Mouse (Mus musculus) liver, embryonic 13.5 days (tissue): ENCODE measurements around the gene Afap1l2. TPM values are rescaled to one million over a fixed set of nuclear protein-coding genes. Genes with fewer than 3 reads are reported as not detected.

Source experiments
- ATAC-seq: fragments of 200-750 bp; cut with Nextera tagmentation; 2 replicates; pipeline ENCODE4 v1.8.0; 2017; ENCODE audit warnings: low read depth, mild to moderate bottlenecking, moderate number of reproducible peaks, moderate library complexity
- DNase-seq: peaks from one replicate; pipeline ENCODE4 v3.0.0; 2022
- H3K27ac ChIP-seq: fragments of 300-500 bp; sonication (generic); 2 replicates; pipeline ENCODE4 v1.5.1; 2015; ENCODE audit warnings: moderate library complexity, mild to moderate bottlenecking, inconsistent platforms
- H3K27me3 ChIP-seq: fragments of 300-500 bp; sonication (generic); 2 replicates; pipeline ENCODE4 v1.6.1; 2015; ENCODE audit warnings: mild to moderate bottlenecking, inconsistent platforms
- H3K36me3 ChIP-seq: fragments of 300-500 bp; sonication (generic); 2 replicates; pipeline ENCODE4 v1.6.1; 2015; ENCODE audit warnings: mild to moderate bottlenecking, inconsistent platforms
- H3K4me1 ChIP-seq: fragments of 300-500 bp; sonication (generic); replicated peaks from 2 replicates; pipeline ENCODE4 v1.6.1; 2015; ENCODE audit warnings: inconsistent platforms
- H3K4me2 ChIP-seq: fragments of 300-500 bp; sonication (generic); 2 replicates; pipeline ENCODE4 v1.6.1; 2015; ENCODE audit warnings: inconsistent platforms, mild to moderate bottlenecking, moderate library complexity
- H3K4me3 ChIP-seq: fragments of 300-500 bp; sonication (generic); replicated peaks from 2 replicates; pipeline ENCODE4 v1.5.1; 2015; ENCODE audit warnings: mild to moderate bottlenecking, inconsistent platforms
- H3K9ac ChIP-seq: fragments of 300-500 bp; sonication (generic); 2 replicates; pipeline ENCODE4 v1.6.1; 2015; ENCODE audit warnings: mild to moderate bottlenecking, inconsistent platforms
- H3K9me3 ChIP-seq: fragments of 300-500 bp; sonication (generic); replicated peaks from 2 replicates; pipeline ENCODE4 v1.6.1; 2016; ENCODE audit warnings: inconsistent platforms
- WGBS: fragments of 180-500 bp; shearing (Covaris S2); methylation state at CpG from one replicate; pipeline ENCODE4 v1.1.7; 2015; ENCODE audit not compliant: insufficient replicate concordance; 5-methylcytosine and 5-hydroxymethylcytosine counted together
- polyA plus RNA-seq: library from polyadenylated mRNA; unstranded; fragments of >200 nt; fragmentation: Nextera tagmentation; extraction: Ambion mirVana; gene quantifications from 2 replicates; pipeline ENCODE4 v1.2.1, GENCODE M21; 2015

Gene Afap1l2
- polyA plus RNA-seq, 1 experiment from 2014 or later: 0.96 TPM

DNA sequence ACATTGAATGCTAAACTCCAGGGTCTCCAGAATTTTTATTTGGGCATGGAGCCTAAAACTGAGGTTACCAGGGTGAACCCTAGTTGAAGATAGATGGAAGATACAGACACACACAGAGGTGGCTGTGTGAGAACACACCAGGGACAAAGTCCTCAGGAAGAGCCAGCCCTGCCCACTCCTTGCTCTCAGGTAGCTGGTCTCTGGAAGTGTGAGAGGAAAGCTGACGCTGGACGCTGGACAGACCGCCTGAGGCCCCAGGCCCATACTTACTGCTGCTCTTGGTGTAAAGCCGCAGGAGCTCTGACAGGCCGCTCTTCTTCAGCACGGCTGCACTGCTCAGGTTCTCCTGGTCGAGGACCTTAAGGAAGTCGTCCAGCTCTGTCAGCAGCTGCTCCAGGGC is 58.2 kb downstream of the Afap1l2 start:
- DNase-seq (no peak), ATAC-seq (no peak)
- Histone ChIP-seq H3K27me3 (no peaks in the 10 kb centered on the region), H3K9ac (no peak overlapping the region), H3K27ac (no peak overlapping the region), H3K36me3 (no peaks in the 10 kb centered on the region), H3K4me1 (no peaks in the 10 kb centered on the region), H3K9me3 (no peaks in the 10 kb centered on the region), H3K4me2 (no peak overlapping the region), H3K4me3 (no peak overlapping the region)
- 69% methylated on average over 8 of the region's 8 CpGs for WGBS

- Histone ChIP-seq H3K4me1 (no peaks in the 10 kb centered on the region), H3K36me3 (no peaks in the 10 kb centered on the region), H3K27ac (no peak overlapping the region), H3K4me2 (no peak overlapping the region), H3K4me3 (no peak overlapping the region), H3K9me3 (no peaks in the 10 kb centered on the region), H3K27me3 (no peaks in the 10 kb centered on the region), H3K9ac (no peak overlapping the region)
- DNase-seq: no peak
- ATAC-seq: no peak
- WGBS: 52% methylated on average over 6 of the region's 6 CpGs
Observed at GRCm38 (mm10) chr19:56947971-56948610, 59.9 kb downstream of the Afap1l2 start.

DNA sequence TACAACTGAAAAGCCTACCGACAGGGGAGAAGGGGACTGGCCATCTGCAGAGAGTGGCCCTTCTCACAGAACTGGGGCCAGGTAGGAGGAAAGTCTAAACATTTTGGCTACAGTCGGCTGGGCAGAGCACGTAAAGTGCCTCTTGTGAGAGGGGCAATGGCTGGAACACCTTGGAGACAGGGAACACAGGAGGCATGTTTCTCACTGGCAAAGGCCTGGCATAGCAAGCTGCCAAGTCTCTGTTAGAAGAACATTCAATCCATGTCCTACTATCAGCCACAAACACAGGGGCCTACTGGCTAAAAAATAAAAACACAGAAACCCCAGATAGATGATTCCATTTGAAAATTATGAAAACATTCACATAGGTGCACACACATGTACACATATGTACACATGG is 61.3 kb downstream of the Afap1l2 start:
- H3K27ac ChIP-seq: no peak overlapping the region
- no peaks in the 10 kb centered on the region for H3K4me1 ChIP-seq
- H3K4me3 ChIP-seq: no peak overlapping the region
- H3K4me2 ChIP-seq: no peak overlapping the region
- WGBS: 78% methylated on average over 3 of the region's 3 CpGs
- no peaks in the 10 kb centered on the region for H3K36me3 ChIP-seq
- no peak for DNase-seq
- H3K9ac ChIP-seq: no peak overlapping the region
- ATAC-seq: no peak
- H3K9me3 ChIP-seq: no peaks in the 10 kb centered on the region
- no peaks in the 10 kb centered on the region for H3K27me3 ChIP-seq

GRCm38 (mm10) chr19:56946277-56946676 is 61.8 kb downstream of the Afap1l2 start:
- H3K27me3 ChIP-seq: no peaks in the 10 kb centered on the region
- no peak overlapping the region for H3K4me2 ChIP-seq
- H3K9ac ChIP-seq: no peak overlapping the region
- H3K36me3 ChIP-seq: no peaks in the 10 kb centered on the region
- WGBS: 69% methylated on average over 7 of the region's 7 CpGs
- no peaks in the 10 kb centered on the region for H3K9me3 ChIP-seq
- no peak overlapping the region for H3K27ac ChIP-seq
- DNase-seq (no peak), ATAC-seq (no peak)
- no peaks in the 10 kb centered on the region for H3K4me1 ChIP-seq
- H3K4me3 ChIP-seq: no peak overlapping the region

GRCm38 (mm10) chr19:56945621-56946020 is 62.4 kb downstream of the Afap1l2 start:
- no peaks in the 10 kb centered on the region for H3K4me1 ChIP-seq
- H3K9ac ChIP-seq: no peak overlapping the region
- no peak overlapping the region for H3K27ac ChIP-seq
- H3K4me2 ChIP-seq: no peak overlapping the region
- no peaks in the 10 kb centered on the region for H3K27me3 ChIP-seq
- H3K36me3 ChIP-seq: no peaks in the 10 kb centered on the region
- DNase-seq: no peak
- no peak for ATAC-seq
- H3K4me3 ChIP-seq: no peak overlapping the region
- 74% methylated on average over 2 of the region's 2 CpGs for WGBS
- no peaks in the 10 kb centered on the region for H3K9me3 ChIP-seq

DNA sequence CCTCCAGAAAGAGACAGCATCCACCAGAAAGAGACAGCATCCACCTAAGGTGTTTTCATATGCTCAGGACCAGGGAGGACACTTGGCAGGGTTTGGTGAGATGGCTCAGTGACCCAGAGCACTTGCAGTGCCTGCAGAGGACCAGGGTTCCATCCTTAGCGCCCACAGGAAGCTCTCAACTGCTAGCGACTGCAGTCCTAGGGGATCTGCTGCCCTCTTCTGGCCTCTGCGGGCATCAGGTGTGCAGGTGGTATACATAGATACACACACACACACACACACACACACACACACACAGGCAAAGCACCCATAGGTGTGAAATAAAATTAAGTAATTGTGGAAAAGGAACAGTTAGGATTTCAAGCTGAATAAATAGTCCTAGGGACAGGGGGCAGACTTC is 63.2 kb downstream of the Afap1l2 start:
- Histone ChIP-seq H3K4me1 (no peaks in the 10 kb centered on the region), H3K4me2 (no peak overlapping the region), H3K9ac (no peak overlapping the region), H3K4me3 (no peak overlapping the region), H3K9me3 (no peaks in the 10 kb centered on the region), H3K27me3 (no peaks in the 10 kb centered on the region), H3K36me3 (no peaks in the 10 kb centered on the region), H3K27ac (no peak overlapping the region)
- ATAC-seq (no peak), DNase-seq (no peak)
- WGBS: 79% methylated on average over 3 of the region's 3 CpGs

- Histone ChIP-seq H3K4me2 (no peak overlapping the region), H3K4me1 (no peaks in the 10 kb centered on the region), H3K27ac (no peak overlapping the region), H3K9ac (no peak overlapping the region), H3K9me3 (no peaks in the 10 kb centered on the region), H3K4me3 (no peak overlapping the region), H3K27me3 (no peaks in the 10 kb centered on the region), H3K36me3 (no peaks in the 10 kb centered on the region)
- no peak for DNase-seq
- ATAC-seq: no peak
- WGBS: 48% methylated on average over 9 of the region's 9 CpGs
Observed at GRCm38 (mm10) chr19:56944211-56944610, 63.8 kb downstream of the Afap1l2 start.

- H3K9me3 ChIP-seq: no peaks in the 10 kb centered on the region
- H3K36me3 ChIP-seq: no peaks in the 10 kb centered on the region
- no peak overlapping the region for H3K4me2 ChIP-seq
- 67% methylated on average over 7 of the region's 7 CpGs for WGBS
- H3K9ac ChIP-seq: no peak overlapping the region
- DNase-seq: no peak
- ATAC-seq: no peak
- H3K27me3 ChIP-seq: no peaks in the 10 kb centered on the region
- H3K27ac ChIP-seq: no peak overlapping the region
- no peak overlapping the region for H3K4me3 ChIP-seq
- H3K4me1 ChIP-seq: no peaks in the 10 kb centered on the region
Observed at GRCm38 (mm10) chr19:56942216-56942615, 65.8 kb downstream of the Afap1l2 start.

DNA sequence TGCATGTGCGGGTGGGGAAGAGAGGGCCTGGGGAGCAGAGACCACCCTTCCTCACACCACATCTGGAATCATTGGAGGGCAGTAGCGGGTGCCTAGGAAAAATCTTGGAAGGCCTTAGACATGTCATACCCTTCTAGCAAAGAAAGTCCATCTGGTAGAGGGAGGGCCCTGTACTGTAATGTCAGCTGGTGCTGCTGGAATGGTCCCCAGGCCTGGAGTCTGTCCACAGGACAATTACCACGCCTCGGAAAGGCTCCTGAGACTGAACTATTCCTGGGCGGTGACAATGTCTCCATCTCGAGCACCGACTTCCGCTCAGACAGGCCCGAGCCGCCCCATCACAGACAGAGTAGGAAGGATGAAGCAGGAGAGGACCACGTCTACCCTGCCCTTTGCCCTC is 67.5 kb downstream of the Afap1l2 start:
- H3K36me3 ChIP-seq: no peaks in the 10 kb centered on the region
- H3K4me1 ChIP-seq: no peaks in the 10 kb centered on the region
- H3K9me3 ChIP-seq: no peaks in the 10 kb centered on the region
- H3K4me3 ChIP-seq: no peak overlapping the region
- DNase-seq (no peak), ATAC-seq (no peak)
- no peak overlapping the region for H3K4me2 ChIP-seq
- H3K9ac ChIP-seq: no peak overlapping the region
- H3K27me3 ChIP-seq: no peaks in the 10 kb centered on the region
- no peak overlapping the region for H3K27ac ChIP-seq
- 75% methylated on average over 11 of the region's 11 CpGs for WGBS

- Histone ChIP-seq H3K9me3 (no peaks in the 10 kb centered on the region), H3K36me3 (no peaks in the 10 kb centered on the region), H3K4me3 (no peak overlapping the region), H3K4me1 (no peaks in the 10 kb centered on the region), H3K9ac (no peak overlapping the region), H3K27me3 (no peaks in the 10 kb centered on the region), H3K4me2 (no peak overlapping the region), H3K27ac (no peak overlapping the region)
- WGBS: 64% methylated on average over 9 of the region's 9 CpGs
- no peak for ATAC-seq
- no peak for DNase-seq
Observed at GRCm38 (mm10) chr19:56939826-56940225, 68.2 kb downstream of the Afap1l2 start.

DNA sequence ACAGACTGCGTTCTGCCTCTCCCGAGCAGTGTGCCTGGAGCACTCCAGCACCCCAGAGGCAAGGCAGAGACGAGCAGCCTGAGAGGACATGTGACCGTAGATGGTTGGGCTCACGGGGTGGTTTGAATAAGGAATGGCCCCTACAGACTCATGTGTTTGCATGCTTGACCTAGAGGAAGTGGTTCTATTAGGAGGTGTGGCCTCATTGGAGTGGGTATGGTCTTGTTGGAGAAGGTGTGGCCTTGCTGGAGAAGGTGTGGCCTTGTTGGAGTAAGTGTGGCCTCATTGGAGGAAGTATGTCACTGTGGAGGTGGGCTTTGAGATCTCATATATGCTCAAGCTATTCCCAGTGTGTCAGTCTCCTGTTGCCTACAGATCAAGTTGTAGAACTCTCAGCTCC is 70.1 kb downstream of the Afap1l2 start:
- Histone ChIP-seq H3K9ac (no peak overlapping the region), H3K36me3 (no peaks in the 10 kb centered on the region), H3K9me3 (no peaks in the 10 kb centered on the region), H3K4me1 (no peaks in the 10 kb centered on the region), H3K4me2 (no peak overlapping the region), H3K27ac (no peak overlapping the region), H3K27me3 (no peaks in the 10 kb centered on the region), H3K4me3 (no peak overlapping the region)
- WGBS: 82% methylated on average over 5 of the region's 5 CpGs
- DNase-seq: no peak
- no peak for ATAC-seq

GRCm38 (mm10) chr19:56936253-56936652 is 71.8 kb downstream of the Afap1l2 start:
- Histone ChIP-seq H3K9ac (no peak overlapping the region), H3K27me3 (no peaks in the 10 kb centered on the region), H3K4me2 (no peak overlapping the region), H3K9me3 (no peaks in the 10 kb centered on the region), H3K4me1 (no peaks in the 10 kb centered on the region), H3K36me3 (no peaks in the 10 kb centered on the region), H3K4me3 (no peak overlapping the region), H3K27ac (no peak overlapping the region)
- DNase-seq (no peak), ATAC-seq (no peak)
- 85% methylated on average over 8 of the region's 8 CpGs for WGBS
